Mouse (Mus musculus) limb, embryonic 15.5 days (tissue): ENCODE results near the gene Scaf8. TPM values are rescaled to one million over a fixed set of nuclear protein-coding genes. Genes with fewer than 3 reads are reported as not detected.
"Not testable (repeated sequence)": the region's sequence is repeated elsewhere in the genome, so short reads cannot be mapped to it uniquely, and the experiment has no call there.

ENCODE experiments used
- ATAC-seq: fragments of 200-750 bp; cut with Nextera tagmentation; 2 replicates; pipeline ENCODE4 v1.8.0; 2017; ENCODE audit warnings: low read depth, moderate TSS enrichment; ENCODE audit not compliant: insufficient number of reproducible peaks, low FRiP score, low TSS enrichment
- H3K27ac ChIP-seq: fragments of 300-500 bp; sonication (generic); 2 replicates; pipeline ENCODE4 v1.5.1; 2015; ENCODE audit warnings: moderate library complexity, mild to moderate bottlenecking, inconsistent platforms
- H3K27me3 ChIP-seq: fragments of 300-500 bp; sonication (generic); 2 replicates; pipeline ENCODE4 v1.6.1; 2015; ENCODE audit warnings: inconsistent platforms
- H3K36me3 ChIP-seq: fragments of 300-500 bp; sonication (generic); 2 replicates; pipeline ENCODE4 v1.6.1; 2015; ENCODE audit warnings: inconsistent platforms
- H3K4me1 ChIP-seq: fragments of 300-500 bp; sonication (generic); 2 replicates; pipeline ENCODE4 v1.6.1; 2015; ENCODE audit warnings: inconsistent platforms
- H3K4me2 ChIP-seq: fragments of 300-500 bp; sonication (generic); 2 replicates; pipeline ENCODE4 v1.6.1; 2015; ENCODE audit warnings: mild to moderate bottlenecking, inconsistent platforms
- H3K4me3 ChIP-seq: fragments of 300-500 bp; sonication (generic); 2 replicates; pipeline ENCODE4 v1.5.1; 2015; ENCODE audit warnings: mild to moderate bottlenecking, inconsistent platforms
- H3K9ac ChIP-seq: fragments of 300-500 bp; sonication (generic); 2 replicates; pipeline ENCODE4 v1.6.1; 2015; ENCODE audit warnings: inconsistent platforms
- H3K9me3 ChIP-seq: fragments of 300-500 bp; sonication (generic); 2 replicates; pipeline ENCODE4 v1.6.1; 2016; ENCODE audit warnings: inconsistent platforms
- WGBS: fragments of 180-500 bp; shearing (Covaris S2); methylation state at CpG from one replicate; pipeline ENCODE4 v1.1.7; 2015; 5-methylcytosine and 5-hydroxymethylcytosine counted together
- polyA plus RNA-seq: library from polyadenylated mRNA; unstranded; fragments of >200 nt; fragmentation: Nextera tagmentation; extraction: Ambion mirVana; gene quantifications from 2 replicates; pipeline ENCODE4 v1.2.1, GENCODE M21; 2015

Gene Scaf8
- polyA plus RNA-seq, 1 experiment from 2014 or later = 19.1 TPM

DNA sequence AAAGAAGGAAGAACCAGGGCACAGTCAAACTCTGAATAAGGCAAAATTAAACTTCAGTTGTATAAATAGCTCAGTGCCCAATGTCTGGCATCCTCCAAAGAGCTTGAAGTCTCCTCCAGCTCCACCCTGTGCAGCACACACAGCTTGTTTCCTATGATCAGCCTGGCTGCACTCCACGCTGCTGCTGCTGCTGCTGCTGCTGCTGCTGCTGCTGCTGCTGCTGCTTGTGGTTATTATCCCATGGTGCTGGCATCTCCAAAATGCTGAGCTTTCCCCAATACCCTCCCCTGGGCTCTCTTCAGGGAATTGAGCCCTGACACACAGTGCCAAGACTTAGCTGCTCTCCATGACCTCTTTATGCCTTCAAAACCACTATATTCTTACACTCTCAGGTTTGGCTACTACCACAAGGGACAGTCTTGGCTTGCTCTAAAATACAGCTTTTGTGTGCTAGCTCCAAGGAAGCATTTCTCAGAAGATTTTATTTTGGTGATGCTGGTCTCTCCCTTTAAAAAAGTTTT is 65.7 kb downstream of the Scaf8 start:
- H3K27ac ChIP-seq, H3K9me3 ChIP-seq, H3K27me3 ChIP-seq, H3K9ac ChIP-seq, H3K4me1 ChIP-seq, H3K4me2 ChIP-seq, H3K4me3 ChIP-seq, ATAC-seq: not testable (repeated sequence)
- peaks cover 36% of the 10 kb centered on the region for H3K36me3 ChIP-seq
- 79% methylated on average over 1 of the region's 1 CpGs for WGBS

DNA sequence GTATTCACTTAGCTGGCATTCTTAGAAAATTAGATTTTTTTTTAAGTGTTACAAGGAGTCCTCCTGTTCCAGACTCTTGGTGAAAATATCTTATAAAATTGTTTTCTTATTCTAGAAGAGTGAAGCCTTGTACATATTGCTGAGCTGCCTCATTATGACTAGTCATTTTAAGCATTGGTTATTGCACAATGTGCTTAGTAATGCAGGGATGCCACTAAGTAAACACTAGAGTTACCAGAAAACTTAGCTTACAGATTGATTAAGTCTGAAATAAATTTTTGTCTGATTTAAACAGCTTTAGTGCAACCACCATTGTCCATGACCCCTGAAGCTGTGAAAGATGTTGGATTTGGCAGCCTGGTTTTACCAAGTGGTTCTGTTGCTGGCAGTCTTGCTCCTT is 80.7 kb downstream of the Scaf8 start:
- H3K4me3 ChIP-seq, H3K9ac ChIP-seq, ATAC-seq, H3K4me1 ChIP-seq, H3K4me2 ChIP-seq, H3K27ac ChIP-seq, H3K27me3 ChIP-seq, H3K9me3 ChIP-seq: not testable (repeated sequence)
- peaks cover 52% of the 10 kb centered on the region for H3K36me3 ChIP-seq

DNA sequence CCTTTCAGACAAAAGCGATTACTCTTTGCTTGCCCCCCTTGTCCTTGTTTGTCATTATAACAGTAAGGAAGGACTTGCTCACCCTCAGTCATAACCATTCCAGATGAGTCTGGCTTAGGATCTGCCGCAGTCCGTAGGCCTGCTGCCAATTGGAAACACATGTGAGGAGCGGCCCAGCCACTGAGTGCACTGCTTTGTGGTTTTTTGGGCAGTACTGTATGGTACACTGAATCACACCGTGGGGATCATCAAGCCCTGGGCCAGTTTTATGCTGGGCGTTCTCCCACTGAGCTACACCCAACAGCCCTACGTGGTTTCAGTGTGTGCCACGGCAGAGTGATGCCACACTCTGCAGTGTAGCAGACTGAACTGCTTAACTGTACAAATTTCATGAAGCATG is 85.6 kb downstream of the Scaf8 start:
- H3K36me3 ChIP-seq = peaks cover 31% of the 10 kb centered on the region
- no peaks in the 10 kb centered on the region for H3K9me3 ChIP-seq
- 37% methylated on average over 8 of the region's 8 CpGs for WGBS
- no peak overlapping the region for H3K4me3 ChIP-seq
- no peaks in the 10 kb centered on the region for H3K27me3 ChIP-seq
- no peak overlapping the region for H3K9ac ChIP-seq
- ATAC-seq = peak; percentile 84
- H3K4me1 ChIP-seq = peaks cover 12% of the 10 kb centered on the region
- no peak overlapping the region for H3K4me2 ChIP-seq
- peak overlapping the region; percentile 47; the same call in 1 of the 2 replicates for H3K27ac ChIP-seq

DNA sequence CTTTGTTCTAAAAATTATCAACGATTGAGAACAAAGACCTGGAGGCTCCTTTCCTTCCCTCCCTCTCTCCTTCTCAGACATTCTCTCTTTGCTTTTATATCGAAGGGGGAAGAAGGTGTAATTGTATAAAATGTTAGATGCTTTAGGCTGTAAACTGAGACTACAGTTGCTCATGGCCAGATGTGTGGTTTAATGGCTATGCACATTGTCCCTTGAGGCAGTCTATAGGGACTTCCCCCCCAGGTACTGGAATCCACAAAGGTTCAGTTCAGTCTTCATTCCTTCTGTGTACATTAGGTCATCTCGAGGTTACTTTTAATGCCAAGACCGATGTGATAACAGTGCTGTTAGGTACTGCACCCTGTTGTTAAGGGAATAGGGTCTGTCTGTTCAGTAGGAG is 89.1 kb downstream of the Scaf8 start:
- Histone ChIP-seq H3K9me3 (no peaks in the 10 kb centered on the region), H3K27ac (no peak overlapping the region), H3K36me3 (peaks cover 13% of the 10 kb centered on the region; the same call in 1 of the 2 replicates), H3K4me2 (no peak overlapping the region), H3K4me1 (peaks cover 22% of the 10 kb centered on the region), H3K27me3 (no peaks in the 10 kb centered on the region), H3K9ac (no peak overlapping the region), H3K4me3 (no peak overlapping the region)
- WGBS = 63% methylated on average over 4 of the region's 4 CpGs
- no peak for ATAC-seq

DNA sequence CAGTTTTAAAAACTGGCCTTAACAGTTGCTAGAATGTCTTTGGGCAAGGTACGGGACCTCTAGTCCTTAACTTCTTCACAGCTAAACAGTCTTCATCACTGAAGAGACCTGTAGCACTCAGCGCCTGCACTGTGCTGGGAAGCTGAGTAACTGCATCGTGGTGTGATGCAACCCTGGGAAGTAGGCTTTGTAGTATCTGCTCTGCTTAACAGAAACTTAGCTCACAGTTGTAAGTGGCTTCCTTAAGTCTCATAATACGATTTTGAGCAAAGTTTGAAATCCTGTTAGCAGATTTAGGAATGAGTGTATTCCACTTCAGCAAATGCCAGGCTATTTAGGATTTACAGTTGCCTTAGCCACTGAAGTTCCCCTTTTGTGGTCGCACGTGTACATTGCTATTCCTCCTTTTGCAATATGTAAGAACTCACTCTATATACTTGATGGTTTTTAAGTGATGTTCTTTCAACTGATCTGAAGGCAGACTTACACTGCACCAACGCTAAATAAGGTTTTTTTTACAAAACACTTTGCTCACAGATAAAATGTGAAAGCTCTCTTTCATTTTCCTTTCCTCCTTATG is 90.1 kb downstream of the Scaf8 start:
- Histone ChIP-seq H3K4me1 (peaks cover 16% of the 10 kb centered on the region), H3K9me3 (no peaks in the 10 kb centered on the region), H3K4me3 (no peak overlapping the region), H3K27me3 (no peaks in the 10 kb centered on the region), H3K4me2 (no peak overlapping the region), H3K9ac (no peak overlapping the region), H3K27ac (no peak overlapping the region), H3K36me3 (peaks cover 16% of the 10 kb centered on the region; the same call in 1 of the 2 replicates)
- WGBS = 87% methylated on average over 7 of the region's 7 CpGs
- no peak for ATAC-seq

DNA sequence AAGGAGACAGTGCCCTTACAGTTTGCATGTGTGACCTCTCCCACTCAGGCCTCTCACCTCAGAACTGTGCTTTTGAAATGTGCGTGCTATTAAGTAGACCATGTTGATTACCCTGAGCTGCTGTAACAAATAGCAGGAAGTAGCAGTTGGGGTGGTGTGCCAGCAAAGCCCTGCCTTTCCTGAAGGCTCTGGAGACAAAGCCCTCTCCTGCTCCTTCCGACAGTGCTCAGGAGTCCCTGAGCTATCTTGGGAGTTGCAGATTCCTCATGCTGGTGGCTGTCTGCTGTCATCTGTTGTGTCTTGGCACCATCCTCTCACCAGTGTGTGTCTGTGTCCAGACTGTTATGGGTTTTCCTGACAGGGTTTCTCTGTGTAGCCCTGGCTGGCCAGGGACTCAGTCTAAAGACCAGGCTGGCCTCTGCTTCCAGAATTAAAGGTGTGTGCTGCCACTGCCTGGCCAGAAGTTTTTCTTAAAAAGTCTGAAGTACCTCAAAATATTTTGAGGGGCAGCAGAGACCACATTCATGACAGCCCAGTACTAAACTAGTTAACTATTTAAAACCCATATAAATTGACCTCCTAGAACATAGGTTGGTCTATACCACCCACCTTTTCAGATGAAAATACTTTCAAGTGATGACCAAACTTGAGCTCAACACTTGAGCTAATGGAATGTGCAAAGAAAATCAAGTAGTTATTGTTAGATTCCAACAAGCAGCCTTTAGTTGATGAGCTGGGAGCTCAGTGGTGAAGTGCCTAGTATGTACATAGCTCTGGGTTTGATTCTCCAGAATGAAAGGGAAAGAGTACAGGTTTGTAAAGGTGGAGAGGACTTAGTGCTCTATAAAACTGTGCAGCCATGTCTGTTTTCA is 92.0 kb downstream of the Scaf8 start:
- H3K36me3 ChIP-seq = peaks cover 12% of the 10 kb centered on the region; the same call in 1 of the 2 replicates
- 67% methylated on average over 2 of the region's 2 CpGs for WGBS
- H3K27ac ChIP-seq = peak overlapping the region; percentile 67
- no peaks in the 10 kb centered on the region for H3K27me3 ChIP-seq
- no peak for ATAC-seq
- no peak overlapping the region for H3K4me3 ChIP-seq
- no peak overlapping the region for H3K9ac ChIP-seq
- no peak overlapping the region for H3K4me2 ChIP-seq
- H3K4me1 ChIP-seq = peaks cover 10% of the 10 kb centered on the region
- no peaks in the 10 kb centered on the region for H3K9me3 ChIP-seq

DNA sequence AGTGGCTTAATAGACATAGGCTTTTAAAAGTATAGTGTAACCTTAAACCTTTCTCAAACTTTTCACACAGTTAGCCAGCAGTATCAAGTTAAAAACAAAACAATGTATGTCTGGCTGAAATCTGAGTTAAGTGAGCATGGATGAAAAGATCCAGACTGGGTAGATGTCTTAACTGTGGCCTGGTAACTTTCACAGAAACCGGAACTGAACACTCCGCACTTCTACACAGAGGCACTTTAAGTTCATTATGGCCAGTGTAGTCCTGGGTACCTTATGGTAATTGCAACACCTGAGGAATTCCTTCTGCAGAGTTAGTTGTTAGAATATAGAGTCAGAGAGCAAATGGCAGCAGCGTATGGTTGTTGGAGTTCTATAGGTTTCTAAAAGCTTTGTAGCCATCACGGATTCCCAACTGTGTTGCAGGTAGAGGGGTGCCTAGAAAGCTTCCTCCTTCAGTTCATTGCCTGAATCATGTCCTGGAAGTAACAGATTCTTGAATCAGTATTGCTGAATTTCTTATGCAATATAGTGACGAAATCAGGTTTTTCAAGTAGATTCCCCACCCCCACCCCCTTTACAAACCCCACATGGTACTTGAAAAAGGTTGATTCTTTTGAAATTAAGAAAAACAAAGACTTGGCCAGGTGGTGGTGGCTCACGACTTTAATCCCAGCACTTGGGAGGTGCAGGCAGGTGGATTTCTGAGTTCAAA is 92.9 kb downstream of the Scaf8 start:
- Histone ChIP-seq H3K4me1 (peaks cover 10% of the 10 kb centered on the region), H3K27ac (no peak overlapping the region), H3K36me3 (peaks cover 12% of the 10 kb centered on the region; the same call in 1 of the 2 replicates), H3K4me2 (no peak overlapping the region), H3K9me3 (no peaks in the 10 kb centered on the region), H3K27me3 (no peaks in the 10 kb centered on the region), H3K9ac (no peak overlapping the region), H3K4me3 (no peak overlapping the region)
- 61% methylated on average over 6 of the region's 6 CpGs for WGBS
- no peak for ATAC-seq

DNA sequence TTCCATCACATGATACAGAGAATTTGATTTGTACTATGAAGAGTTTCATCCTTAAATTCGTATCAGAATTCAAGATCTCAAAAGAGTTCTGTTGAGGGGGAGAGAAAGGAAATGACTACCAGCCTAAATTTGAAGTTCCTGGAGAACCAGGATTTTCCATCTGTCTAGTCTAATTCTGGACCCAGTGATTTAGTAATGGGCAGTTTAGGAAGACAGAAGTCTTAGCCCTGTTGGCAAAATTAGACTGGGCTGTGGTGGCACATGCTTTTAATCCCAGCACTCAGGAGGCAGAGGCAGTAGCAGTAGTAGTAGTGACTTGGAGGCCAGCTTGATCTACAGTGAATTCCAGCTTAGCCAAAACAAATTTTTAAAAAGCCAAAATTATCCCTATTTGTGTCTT is 93.7 kb downstream of the Scaf8 start:
- Histone ChIP-seq H3K36me3 (peaks cover 12% of the 10 kb centered on the region; the same call in 1 of the 2 replicates), H3K4me2 (no peak overlapping the region), H3K4me3 (no peak overlapping the region), H3K9ac (no peak overlapping the region), H3K4me1 (peaks cover 10% of the 10 kb centered on the region), H3K27ac (no peak overlapping the region), H3K9me3 (no peaks in the 10 kb centered on the region), H3K27me3 (no peaks in the 10 kb centered on the region)
- ATAC-seq = no peak
- WGBS = 83% methylated on average over 1 of the region's 1 CpGs

DNA sequence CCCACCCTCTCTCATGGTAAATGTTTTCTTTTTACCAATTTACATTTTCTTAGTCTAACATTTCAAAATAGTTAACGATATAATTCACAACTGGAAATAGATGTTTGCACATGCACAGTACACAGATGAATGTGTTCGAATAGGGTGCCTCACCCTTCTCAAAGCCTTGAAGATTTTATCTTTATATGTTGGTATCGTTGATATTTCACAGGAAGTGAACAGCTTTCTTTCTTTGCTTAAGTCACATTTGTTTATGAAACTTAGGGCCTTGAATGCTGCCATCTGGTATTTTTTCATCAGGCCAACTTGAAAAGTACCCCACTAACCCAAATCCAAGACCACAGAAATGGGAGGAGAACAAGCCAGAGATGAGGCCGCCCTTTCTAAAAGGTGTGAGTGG is 94.8 kb downstream of the Scaf8 start:
- H3K9ac ChIP-seq = no peak overlapping the region
- H3K9me3 ChIP-seq = no peaks in the 10 kb centered on the region
- no peak overlapping the region for H3K4me2 ChIP-seq
- no peak overlapping the region for H3K4me3 ChIP-seq
- WGBS = 82% methylated on average over 4 of the region's 4 CpGs
- H3K27ac ChIP-seq = no peak overlapping the region
- no peak for ATAC-seq
- no peaks in the 10 kb centered on the region for H3K27me3 ChIP-seq
- peaks cover 15% of the 10 kb centered on the region for H3K36me3 ChIP-seq
- H3K4me1 ChIP-seq = peaks cover 10% of the 10 kb centered on the region

DNA sequence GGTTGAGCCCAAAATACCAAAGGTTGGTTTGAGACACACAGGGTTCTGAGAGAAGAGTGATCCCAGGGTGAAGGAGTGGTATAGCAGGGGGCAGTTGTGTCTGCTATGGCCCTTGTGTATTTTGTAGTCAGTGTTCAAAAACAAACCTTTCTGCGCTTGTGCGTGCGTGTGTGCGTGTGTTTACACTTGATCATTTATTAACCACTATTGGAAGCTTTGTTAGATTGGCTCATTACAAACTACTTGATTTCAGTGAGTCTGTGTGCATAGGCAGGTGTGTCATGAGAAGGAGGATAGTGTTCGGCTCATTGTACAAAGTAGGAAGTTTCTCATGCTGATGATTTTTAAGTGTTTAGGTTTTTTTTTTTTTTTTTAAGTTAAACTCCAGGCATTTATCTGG is 95.4 kb downstream of the Scaf8 start:
- Histone ChIP-seq H3K36me3 (peaks cover 21% of the 10 kb centered on the region), H3K9me3 (no peaks in the 10 kb centered on the region), H3K9ac (no peak overlapping the region), H3K4me3 (no peak overlapping the region), H3K4me2 (no peak overlapping the region), H3K27me3 (no peaks in the 10 kb centered on the region), H3K4me1 (peaks cover 10% of the 10 kb centered on the region), H3K27ac (no peak overlapping the region)
- WGBS = 92% methylated on average over 5 of the region's 5 CpGs
- no peak for ATAC-seq

DNA sequence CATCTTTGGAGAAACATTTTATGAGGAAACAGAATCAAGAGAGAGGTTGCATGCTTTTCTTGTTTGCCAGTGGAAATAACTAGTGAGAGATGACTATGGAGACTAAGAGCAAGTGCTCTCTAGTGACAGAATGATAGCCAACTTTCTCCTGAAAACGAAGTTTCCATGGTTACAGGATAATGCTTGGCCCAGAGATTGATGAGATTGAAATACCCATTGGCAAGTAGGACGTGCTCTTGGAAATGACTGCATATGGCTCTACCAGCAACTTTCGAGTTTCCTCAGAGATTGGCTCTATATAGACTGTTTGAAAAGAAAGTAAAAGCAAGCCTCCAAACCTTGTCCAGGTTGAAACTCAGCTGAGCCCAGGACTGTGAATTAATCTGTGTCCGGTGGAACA is 97.3 kb downstream of the Scaf8 start:
- Histone ChIP-seq H3K27me3 (no peaks in the 10 kb centered on the region), H3K27ac (no peak overlapping the region), H3K9me3 (no peaks in the 10 kb centered on the region), H3K4me1 (no peaks in the 10 kb centered on the region), H3K9ac (no peak overlapping the region), H3K4me2 (no peak overlapping the region), H3K36me3 (peaks cover 29% of the 10 kb centered on the region), H3K4me3 (no peak overlapping the region)
- no peak for ATAC-seq
- 80% methylated on average over 4 of the region's 4 CpGs for WGBS

DNA sequence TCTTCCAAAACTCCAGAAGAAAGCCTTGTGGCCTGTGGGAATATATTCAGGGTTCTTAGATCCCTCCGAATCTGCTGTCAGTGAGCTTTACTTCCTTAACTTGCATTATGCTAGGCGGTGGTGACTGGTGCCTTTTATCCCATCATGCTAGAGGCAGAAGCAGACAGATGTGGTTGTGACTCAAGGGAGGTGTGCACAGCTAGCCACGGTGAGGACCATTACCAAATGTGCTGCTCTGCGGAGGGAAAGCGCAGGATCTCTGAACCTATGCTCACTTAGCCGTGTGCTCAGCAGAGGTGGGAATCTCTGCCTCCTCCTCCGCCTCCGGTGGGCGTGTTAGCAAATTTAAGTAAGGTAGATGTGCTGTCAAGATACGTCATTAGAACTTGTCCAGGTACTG is 98.1 kb downstream of the Scaf8 start:
- peaks cover 34% of the 10 kb centered on the region for H3K36me3 ChIP-seq
- 87% methylated on average over 10 of the region's 10 CpGs for WGBS
- no peak overlapping the region for H3K27ac ChIP-seq

More for the DNA sequence above, 98.1 kb downstream of the Scaf8 start:
- Histone ChIP-seq H3K9me3 (no peaks in the 10 kb centered on the region), H3K4me3 (no peak overlapping the region), H3K4me1 (no peaks in the 10 kb centered on the region), H3K4me2 (no peak overlapping the region), H3K27me3 (no peaks in the 10 kb centered on the region), H3K9ac (no peak overlapping the region)
- ATAC-seq = no peak
